Mouse (Mus musculus): ENCODE measurements at regions not wholly inside any gene's neighbourhood (a gene's known extent, or its start where the extent isn't known, plus 50 kb on each side); places are given as distances from the start of the nearest gene placed in this dataset.

DNA sequence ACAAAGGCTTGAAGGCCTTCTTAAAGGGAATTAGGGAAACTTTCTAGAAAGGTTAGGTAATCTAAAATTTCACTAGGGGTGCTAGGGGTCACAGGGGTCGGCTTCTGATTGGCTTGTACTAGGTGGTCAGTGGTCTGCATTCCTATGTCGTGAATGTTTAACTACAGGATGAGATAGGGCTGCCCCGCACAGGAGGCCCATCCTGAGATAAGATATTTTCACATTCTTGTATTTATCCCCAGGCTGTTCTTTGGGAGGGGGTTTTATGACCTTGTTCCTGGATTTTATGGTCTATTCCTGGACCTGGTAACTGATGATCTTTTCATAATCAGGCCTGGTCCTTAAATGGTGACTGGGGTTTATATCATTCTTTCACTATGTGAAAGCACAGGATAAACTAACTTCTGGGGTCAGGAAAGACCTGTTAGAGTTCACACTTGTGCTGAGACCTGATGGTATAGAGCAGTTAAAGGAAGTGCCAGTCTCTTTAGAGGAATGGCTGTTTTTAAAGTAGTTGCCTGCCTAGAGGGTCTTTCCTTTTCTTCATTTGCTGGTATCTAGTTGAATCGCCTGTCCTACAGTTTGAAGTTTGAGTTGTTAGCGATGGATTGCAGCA is 586.4 kb downstream of the Tmem132b start:
- DNase-seq (ENCODE audit: low spot score in 2 of 2): no peak
- intact Hi-C loops (cut with DNase I): no loop called here

DNA sequence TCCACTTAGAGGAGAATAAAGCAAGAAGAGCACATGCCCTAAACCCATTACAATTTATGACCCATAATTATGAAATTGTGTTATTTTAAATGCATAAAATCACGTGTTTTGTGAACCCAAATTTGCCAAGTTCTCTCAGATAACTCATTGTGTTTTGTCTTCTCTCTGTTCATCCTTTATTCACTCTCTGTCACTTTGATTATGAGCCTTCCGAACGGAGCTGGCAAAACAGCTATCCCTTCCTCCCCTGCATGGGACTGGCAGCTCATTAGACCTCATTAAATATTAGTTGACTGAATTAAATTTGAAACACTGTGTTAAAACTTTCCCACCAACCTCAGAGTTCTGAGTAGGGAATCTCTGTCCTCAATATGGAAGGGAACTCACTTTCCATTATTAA is 587.2 kb downstream of the Tmem132b start:
- no peak for DNase-seq (ENCODE audit: low spot score in 2 of 2)
- intact Hi-C loops (cut with DNase I): no loop called here

DNA sequence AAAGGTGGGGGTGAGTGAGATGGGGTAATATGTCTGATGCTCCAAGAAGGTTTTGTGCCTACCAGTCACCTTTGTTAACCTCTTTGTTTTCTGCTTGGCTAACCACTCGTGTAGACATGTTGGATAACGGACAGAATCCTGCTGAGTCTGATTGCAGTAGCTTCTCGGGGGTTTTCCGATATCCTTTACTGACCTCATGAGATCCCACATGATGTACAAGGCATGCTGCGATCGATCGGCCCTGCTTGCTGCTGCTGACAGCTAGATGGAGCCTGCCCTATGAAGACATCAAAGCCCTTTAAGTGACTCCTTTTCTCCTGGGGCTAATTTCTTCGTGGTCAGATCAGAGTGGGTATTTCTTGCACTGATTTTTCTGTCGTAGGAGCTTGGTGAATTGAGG is 591.6 kb downstream of the Tmem132b start:
- no peak for DNase-seq (ENCODE audit: low spot score in 2 of 2)
- intact Hi-C loops (cut with DNase I): no loop called here

DNA sequence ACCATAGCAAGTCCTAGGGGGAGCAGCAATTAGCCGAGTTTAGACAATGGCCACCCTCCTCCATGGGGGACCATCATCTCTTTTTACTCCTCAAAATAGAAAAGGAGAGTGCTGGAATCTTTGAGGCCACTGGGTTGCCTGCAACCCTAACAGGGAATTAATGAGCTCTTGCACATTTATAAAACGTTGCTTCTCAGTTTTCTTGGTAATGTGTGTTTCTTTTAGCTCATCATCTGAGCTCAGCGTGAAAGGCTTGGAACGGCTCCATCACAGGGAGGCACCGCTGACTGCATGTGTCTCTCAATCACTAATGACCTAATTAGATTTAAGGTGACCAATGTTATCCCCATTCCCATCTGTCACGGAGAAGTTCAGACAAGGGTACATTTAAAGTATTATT is 595.9 kb downstream of the Tmem132b start:
- intact Hi-C loops (cut with DNase I): no loop called here
- DNase-seq (ENCODE audit: low spot score in 2 of 2): no peak

DNA sequence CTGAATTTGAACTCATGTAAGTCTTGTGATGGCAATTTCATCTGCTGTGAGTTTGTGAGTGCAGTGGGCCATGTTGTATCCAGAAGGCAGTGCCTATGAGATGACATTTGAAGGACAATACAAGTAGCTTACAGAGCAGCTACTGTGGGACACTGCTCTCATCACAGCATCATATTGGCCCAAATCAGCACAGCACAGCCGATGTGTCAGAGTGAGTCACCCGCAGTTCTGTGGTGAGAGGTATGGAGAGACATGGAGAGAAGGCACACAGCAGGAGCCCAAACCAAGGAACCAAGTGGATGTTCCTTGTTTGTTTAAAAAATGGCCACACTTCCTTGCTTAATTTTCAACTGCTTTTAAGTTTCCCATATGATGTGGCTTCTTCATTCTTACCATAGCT is 617.3 kb downstream of the Tmem132b start:
- no peak for DNase-seq (ENCODE audit: low spot score in 2 of 2)
- intact Hi-C loops (cut with DNase I): no loop called here

DNA sequence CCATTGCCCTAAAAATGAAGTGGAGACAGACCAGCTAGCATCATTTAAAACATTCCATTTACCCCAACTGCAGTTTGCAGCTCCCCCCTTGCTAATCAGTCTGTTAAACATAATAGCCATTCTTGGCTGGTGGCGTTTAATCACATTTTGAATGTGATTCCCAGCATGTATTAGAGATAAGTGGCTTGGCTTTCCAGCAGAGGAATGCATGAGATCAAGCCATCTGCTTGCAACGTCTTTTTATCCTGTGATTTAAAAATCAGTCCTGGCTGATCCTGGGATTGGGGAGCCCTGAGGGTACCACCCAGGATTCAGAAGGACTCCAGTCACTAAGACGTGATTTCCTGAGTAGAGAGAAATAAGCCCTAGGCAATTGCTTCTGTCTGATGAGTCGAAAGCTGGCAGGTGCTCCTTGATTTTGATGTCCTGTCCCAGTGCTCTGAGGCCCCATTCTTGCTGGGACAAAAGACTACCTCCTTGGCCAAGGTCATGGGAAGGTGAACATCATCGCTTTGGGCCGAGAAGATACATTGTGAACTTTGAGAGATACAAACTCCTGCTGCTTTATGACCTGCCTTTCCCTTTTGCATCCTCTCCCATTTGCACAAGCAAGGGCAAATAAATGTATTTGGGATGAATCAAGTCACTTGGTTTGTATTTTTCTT is 623.8 kb downstream of the Tmem132b start:
- DNase-seq (ENCODE audit: low spot score in 2 of 2): no peak
- intact Hi-C loops (cut with DNase I): no loop called here

DNA sequence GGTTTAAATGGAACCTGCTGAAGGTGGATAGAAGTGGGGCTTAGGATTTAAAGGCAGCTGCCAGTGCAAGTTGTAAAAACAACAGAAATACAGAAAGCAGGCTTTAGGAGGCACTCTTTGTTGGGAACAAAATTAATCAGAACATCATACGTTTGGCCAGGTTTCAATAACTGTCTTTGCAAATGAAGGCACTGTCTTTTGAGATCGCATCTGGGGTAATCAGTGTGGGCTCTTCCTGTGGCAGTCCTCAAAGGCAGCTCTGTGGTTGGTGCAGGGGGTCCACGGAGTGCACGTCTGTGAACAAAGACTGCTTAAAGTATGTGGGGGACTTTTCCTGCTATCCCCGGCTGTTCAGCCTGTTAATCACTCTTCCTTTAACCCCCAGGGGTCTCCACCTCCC is 654.5 kb downstream of the Tmem132b start:
- intact Hi-C loops (cut with DNase I): no loop called here

DNA sequence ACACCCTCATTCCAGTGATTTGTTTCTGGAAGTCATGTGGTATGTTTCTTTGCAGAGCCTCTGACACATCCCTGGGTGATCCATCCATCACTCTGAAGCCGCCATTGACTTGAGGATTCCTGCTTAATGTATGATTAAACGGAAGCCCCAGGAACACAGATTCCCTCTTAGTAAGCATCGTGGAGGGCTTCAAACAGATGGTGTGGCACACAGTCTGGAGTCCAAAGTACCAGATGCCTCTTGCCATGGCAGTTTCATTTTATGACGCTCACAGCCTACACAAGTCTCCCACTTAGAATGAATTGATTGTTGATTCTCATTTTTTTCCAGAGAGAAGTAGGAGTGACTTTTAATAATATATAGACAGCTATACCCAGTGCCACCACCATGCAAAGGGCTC is 668.3 kb downstream of the Tmem132b start:
- DNase-seq (ENCODE audit: low spot score in 2 of 2): no peak
- intact Hi-C loops (cut with DNase I): loop anchor here (10.0 kb wide), 1 partner anchor 195 kb away; no protein-coding TSS in a partner anchor

More for the DNA sequence above, 654.5 kb downstream of the Tmem132b start:
- no peak for DNase-seq (ENCODE audit: low spot score in 2 of 2)

DNA sequence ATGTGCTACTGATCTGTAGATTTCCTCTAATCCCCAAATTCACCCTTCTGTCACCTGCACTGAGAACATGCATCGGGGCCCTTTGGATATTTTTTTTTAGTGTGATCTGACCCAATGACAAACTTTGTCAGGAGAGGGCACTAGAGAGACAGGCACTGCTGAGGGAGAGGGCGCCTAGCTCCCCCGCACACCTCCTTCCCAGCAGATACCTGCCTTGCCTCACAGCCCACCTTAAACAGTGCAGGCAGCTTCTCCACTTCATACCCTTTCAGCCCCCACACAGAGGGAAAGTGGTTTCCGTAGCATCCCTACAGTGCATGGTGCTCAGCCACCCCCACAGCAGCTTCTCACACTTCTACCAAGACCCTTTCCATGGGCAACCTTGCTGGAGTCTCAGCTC is 670.0 kb downstream of the Tmem132b start:
- no peak for DNase-seq (ENCODE audit: low spot score in 2 of 2)
- intact Hi-C loops (cut with DNase I): loop anchor here (10.0 kb wide), 1 partner anchor 193 kb away; no protein-coding TSS in a partner anchor

DNA sequence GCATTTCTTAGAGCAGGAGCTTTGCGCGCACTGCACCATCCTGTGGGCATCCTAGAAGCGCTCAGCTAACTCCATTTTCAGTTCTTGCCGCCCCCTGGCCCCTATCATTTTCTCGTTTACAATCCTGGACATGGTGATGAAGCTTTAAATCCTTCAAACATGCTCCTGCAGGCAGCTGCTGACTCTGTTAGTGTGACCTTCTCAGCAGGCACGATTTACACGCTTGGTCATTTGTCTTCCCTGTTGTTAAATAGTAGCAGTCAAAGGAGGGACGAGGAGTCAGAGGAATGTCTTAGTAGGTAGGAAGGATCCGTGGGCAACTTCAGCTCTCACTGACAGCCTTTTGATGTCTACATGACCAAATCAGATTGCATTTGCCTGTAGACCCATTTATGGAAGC is 670.4 kb downstream of the Tmem132b start:
- intact Hi-C loops (cut with DNase I): loop anchor here (10.0 kb wide), 1 partner anchor 193 kb away; no protein-coding TSS in a partner anchor
- DNase-seq (ENCODE audit: low spot score in 2 of 2): no peak

DNA sequence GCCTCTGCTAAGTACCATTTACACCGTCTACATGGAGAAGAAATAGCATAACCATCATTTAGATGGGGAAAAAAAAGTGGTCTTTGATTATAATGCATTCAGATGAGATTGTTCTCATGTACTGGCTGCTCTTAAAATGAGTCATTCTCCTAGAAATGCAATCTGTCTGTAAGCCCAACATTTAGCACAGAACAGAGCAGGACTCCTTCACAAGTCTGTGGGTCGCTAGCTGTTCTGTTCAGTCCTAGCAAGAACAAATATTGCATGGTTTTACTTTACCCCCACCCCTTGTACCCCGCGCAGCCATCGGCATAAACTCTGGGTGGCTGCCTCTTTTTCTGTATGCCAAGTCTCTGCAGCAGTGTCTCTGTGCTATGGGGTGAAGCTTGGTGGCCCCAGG is 685.4 kb downstream of the Tmem132b start:
- DNase-seq (ENCODE audit: low spot score in 2 of 2): no peak
- intact Hi-C loops (cut with DNase I): no loop called here

DNA sequence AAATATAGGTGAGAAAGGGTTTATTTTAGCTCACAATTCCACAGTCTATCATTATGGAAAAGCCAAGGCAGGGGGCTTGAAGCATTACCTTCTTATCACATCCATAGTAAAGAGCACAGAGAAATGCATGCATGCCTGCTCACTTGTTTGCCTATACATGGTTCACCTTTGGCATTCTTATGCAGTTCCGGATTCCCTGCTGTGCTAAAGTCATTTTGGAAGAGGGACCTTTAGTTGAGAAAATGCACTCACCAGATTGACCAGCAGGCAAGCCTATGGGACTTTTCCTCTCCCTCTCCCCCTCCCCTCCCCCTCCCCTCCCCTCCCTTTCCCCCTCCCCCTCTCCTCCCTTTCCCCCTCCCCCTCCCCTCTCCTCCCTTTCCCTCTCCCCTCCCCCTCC is 686.2 kb downstream of the Tmem132b start:
- no peak for DNase-seq (ENCODE audit: low spot score in 2 of 2)
- intact Hi-C loops (cut with DNase I): no loop called here

DNA sequence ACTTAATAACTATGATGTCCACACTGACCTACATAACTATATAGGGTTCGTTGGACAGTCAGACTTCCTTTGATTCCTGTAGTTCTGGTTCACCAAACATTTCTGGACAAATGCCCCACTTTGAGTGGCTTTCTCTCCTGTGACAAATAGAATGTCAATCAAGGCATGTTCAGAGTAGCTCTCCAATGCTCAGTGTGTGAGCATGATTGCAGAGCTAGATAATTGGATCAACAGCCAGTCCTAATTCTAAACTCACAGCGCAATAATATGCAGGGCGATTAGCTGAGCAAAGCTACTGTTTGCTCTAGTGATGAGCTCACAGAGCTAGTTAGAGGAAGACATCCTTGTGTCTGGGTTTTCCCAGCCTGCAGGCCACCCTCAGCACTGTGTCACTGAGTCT is 692.1 kb downstream of the Tmem132b start:
- intact Hi-C loops (cut with DNase I): no loop called here
- DNase-seq (ENCODE audit: low spot score in 2 of 2): no peak

DNA sequence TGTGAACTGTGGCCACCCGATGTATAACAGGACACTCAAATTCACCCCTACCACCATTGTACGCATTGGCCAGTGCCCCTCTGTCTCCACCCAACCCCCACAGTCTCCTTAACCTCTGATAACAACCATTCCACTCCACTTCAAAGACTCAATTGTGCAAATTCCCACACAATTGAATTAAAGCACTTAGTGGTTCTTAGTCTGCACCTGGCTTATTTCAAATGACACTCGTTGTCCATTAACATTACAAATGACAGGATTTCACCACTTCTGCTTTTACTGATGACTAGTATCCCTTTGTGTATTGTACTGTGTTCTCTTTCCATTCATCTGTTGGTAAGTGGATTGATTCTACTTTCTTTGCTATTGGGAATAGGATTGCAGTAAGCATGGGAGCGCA is 699.2 kb downstream of the Tmem132b start:
- intact Hi-C loops (cut with DNase I): no loop called here
- DNase-seq (ENCODE audit: low spot score in 2 of 2): no peak

DNA sequence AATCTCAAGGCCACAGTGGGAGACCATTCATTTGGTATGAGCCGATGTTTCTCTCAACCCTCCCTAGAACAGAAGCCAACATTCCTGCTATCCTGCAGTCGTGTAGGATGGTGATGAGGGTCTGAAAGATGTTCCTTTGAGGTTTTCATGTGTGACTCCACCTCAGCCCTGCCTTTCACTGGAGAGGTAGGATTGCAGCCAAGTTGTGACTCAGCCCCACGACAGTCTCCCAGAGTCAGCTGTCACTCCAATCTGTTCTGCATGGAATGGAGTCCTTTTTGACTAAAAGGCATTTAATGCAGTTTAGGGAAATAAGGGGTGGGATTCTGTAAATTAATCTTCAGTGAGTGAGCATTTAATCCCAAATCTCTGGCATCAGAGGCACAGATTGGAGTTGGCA is 706.5 kb downstream of the Tmem132b start:
- intact Hi-C loops (cut with DNase I): no loop called here
- peak; percentile 10 to 22 for DNase-seq (ENCODE audit: low spot score in 2 of 2)

DNA sequence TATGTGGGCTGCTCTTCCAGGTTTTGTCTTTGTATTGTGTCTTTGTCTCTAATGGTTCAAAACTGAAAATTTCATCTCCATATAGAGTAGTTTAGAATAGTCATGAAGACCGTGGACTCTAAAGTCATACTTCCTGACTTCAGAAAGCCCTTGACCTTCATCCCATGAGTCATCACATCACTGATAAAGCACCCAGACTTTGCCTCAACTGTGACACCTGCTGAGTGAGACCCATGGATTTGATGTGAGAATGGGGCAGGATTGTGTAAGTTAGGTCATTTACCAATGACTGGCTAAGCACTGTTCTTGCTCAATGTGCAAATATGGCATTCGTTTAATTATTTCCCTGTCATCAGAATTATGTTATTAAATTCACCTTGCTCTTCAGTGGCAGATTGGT is 714.2 kb downstream of the Tmem132b start:
- intact Hi-C loops (cut with DNase I): no loop called here
- DNase-seq (ENCODE audit: low spot score in 2 of 2): no peak

DNA sequence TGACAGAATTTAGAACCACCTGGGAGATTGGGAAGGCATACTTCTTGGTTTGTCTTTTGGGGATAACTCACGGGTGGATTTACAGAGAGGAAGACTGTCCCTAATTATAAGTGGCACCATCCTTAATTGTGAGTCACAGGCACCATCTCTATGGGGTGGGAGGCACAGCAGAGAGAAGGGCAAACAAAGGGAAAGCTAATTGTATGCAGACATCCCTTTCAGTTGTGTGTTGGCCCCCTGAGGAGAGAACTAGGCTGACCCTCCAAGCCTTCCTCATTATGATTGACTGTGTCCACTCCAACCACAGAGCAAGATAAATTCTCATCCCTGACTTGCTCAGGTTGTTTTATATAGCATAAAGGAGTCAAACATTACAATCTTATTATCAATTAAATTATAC is 718.8 kb downstream of the Tmem132b start:
- no peak for DNase-seq (ENCODE audit: low spot score in 2 of 2)
- intact Hi-C loops (cut with DNase I): no loop called here

DNA sequence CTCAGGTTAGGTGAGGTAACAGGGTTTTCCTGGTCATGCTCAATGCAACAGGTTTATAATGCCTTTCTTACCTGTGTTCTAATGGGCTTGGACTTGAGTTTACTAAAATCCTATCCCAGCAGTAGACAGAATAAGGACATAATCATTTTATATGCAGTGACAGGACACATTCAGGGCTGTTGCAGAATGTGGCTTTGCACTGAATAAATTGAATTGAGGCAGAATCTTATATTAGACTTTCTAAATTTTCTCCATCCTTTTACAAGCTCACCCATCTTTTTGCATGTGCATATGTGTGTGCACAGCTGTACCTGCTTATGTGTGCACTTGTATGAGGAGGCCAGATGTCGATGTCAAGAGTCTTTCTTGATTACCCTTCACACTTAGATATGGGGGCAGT is 723.1 kb downstream of the Tmem132b start:
- intact Hi-C loops (cut with DNase I): no loop called here
- DNase-seq (ENCODE audit: low spot score in 2 of 2): no peak

DNA sequence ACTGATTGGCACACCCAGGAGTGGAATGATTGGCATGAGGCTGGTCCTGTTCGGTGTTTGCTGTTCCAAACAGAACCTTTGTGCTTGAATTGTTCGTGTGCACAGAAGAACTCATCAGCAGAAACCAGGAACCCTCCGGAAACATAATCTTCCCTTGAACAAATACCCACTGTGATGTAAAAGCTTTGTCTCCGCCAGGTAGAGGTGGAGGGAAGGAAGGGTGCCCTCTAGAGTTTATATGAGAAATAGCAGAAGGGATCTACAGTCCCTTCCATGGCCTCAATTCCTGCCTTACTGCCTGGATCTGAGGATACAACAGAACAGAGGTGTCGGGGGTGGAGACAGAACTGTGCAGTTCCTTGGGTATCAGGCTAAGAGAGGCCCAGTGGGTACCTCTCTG is 726.3 kb downstream of the Tmem132b start:
- intact Hi-C loops (cut with DNase I): no loop called here
- no peak for DNase-seq (ENCODE audit: low spot score in 2 of 2)

DNA sequence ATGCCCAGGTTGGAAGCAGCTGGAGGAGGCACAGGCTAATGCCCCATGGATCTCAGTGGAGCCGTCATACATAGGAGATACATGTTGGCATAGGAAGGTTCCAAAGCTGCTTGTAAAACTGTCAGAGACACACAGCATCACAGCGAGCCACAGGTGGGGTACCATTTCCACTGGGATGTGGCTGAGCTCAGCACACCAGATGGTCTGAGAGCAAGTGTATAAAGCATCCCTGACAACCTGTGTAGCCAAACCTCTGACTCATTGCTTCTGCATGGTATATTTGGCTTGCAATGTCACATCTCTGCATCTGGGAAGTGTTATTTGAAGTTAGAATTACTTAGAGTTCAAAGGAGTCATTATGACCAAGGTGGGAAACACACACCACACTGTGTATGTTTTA is 734.9 kb downstream of the Tmem132b start:
- intact Hi-C loops (cut with DNase I): no loop called here
- no peak for DNase-seq (ENCODE audit: low spot score in 2 of 2)

DNA sequence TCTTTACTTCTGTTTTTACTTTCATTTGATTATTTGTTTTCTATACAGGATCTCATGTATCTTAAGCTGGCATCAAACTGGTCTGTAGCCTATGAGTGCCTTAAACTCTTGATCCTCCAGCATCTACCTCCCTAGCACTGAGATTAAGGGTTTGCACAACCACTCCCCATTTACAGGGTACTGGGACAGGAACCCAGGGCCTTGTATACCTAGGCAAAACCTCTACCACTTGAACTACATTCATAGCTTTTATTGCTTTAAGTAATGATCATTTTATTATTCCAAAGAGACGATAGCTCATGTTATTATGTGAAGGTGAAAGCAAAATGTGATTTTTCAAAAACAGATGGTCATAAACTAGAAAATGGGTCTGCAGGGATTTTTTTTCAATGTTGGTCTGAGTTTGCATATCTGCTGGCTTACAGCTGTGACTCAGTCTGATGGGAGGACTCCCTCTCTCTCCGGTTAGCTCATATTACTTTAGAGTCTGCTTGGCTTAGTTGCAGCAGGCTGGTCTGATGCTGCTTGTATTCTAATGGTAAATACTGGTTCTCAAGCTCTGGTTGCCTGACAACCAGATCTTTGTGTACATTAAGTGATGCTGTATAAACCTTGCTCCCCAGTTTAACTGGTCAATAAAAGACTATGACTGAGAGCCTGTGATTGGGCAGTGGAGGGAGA is 735.5 kb downstream of the Tmem132b start:
- intact Hi-C loops (cut with DNase I): no loop called here
- DNase-seq (ENCODE audit: low spot score in 2 of 2): no peak

Measured in left cerebral cortex, postnatal 36 days (tissue).